Mouse (Mus musculus): ENCODE measurements around the gene Xpo5.

- TF ChIP-seq MAX (IDR thresholded peaks at IDR 0.05) = peak; percentile 19
- TF ChIP-seq CTCF (IDR thresholded peaks at IDR 0.05; ENCODE audit: control insufficient read depth, insufficient read depth, insufficient read length) = no peak
These were observed 70.1 kb downstream of the Xpo5 start for GRCm38 (mm10) chr17:46272675-46273074.
